Mouse (Mus musculus) liver, postnatal 0 days (tissue): ENCODE results near the gene Fam13c.

ENCODE experiments used
- CTCF ChIP-seq: sonication (generic); IDR thresholded peaks from 2 replicates; pipeline ENCODE4 v1.5.1; 2016; ENCODE audit warnings: antibody characterized with exemption, low read depth
- EP300 ChIP-seq: IDR thresholded peaks from 2 replicates; pipeline ENCODE4 v1.6.1; 2016; ENCODE audit warnings: antibody characterized with exemption, low read depth, mild to moderate bottlenecking

- no peak for TF ChIP-seq CTCF
- no peak for TF ChIP-seq EP300
Observed at GRCm38 (mm10) chr10:70470836-70471235, 30.6 kb downstream of the Fam13c start.
